Mouse (Mus musculus): ENCODE results near the gene Mcm10. TPM values are rescaled to one million over a fixed set of nuclear protein-coding genes. Genes with fewer than 3 reads are reported as not detected.

Gene Mcm10
- total and polyA plus RNA-seq, 3 experiments = 102 to 214 (median 107) TPM

DNA sequence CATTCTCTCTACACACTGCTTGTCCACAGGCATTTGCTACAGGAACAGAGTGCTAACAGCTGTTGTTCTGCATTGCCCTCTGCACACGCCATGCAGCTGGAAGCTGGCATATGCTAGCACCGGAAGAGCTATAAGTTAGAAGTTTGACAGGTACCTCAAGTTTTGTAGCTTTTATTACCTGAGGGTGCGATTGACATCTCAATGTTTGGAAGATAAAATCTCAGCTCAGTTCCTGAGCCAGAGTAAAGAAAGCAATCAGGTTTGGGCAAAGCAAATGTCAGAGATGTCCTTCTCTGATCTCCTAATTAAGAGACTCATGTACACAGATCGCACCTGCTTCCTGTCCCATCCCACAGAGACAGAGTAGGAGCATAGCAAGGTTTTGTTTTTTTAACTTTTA lies 25.8 kb downstream of the Mcm10 start:
- no peak overlapping the region for H3K9ac ChIP-seq (ENCODE audit: control insufficient read depth, low read depth, low read length, poor library complexity, severe bottlenecking)
- no peak overlapping the region for H3K27ac ChIP-seq (ENCODE audit: control insufficient read depth, low read depth, low read length)
- H3K79me2 ChIP-seq (ENCODE audit: control insufficient read depth, insufficient read depth, low read length, poor library complexity) = no peaks in the 10 kb centered on the region
- no peaks in the 10 kb centered on the region for H3K4me1 ChIP-seq (ENCODE audit: control insufficient read depth in 1 of 2, insufficient read depth in 2 of 2, low read length in 2 of 2)
- no peaks in the 10 kb centered on the region for H3K27me3 ChIP-seq (ENCODE audit: control insufficient read depth in 1 of 2, insufficient read depth in 2 of 2, low read length in 2 of 2)
- DNase-seq (ENCODE audit: low read depth, low spot score) = no peak
- peaks cover 0 to 6% of the 10 kb centered on the region in 2 experiments; a peak in 2 of 4 replicates for H3K36me3 ChIP-seq (ENCODE audit: control insufficient read depth in 1 of 2, insufficient read depth in 2 of 2, low read length in 2 of 2)
- H3K4me3 ChIP-seq (ENCODE audit: control insufficient read depth in 1 of 2, insufficient read depth in 1 of 2, low read depth in 2 of 2, low read length in 2 of 2) = no peak overlapping the region
- TF ChIP-seq TAL1 (IDR thresholded peaks at IDR 0.05; ENCODE audit: low read length) (no peak), RCOR1 (IDR thresholded peaks at IDR 0.05; ENCODE audit: low read depth, low read length) (no peak), GATA1 (IDR thresholded peaks at IDR 0.05; ENCODE audit: low read depth, low read length) (no peak), ETS1 (IDR thresholded peaks at IDR 0.05; ENCODE audit: low read depth, low read length) (no peak), TBP (IDR thresholded peaks at IDR 0.05; ENCODE audit: low read depth, low read length) (no peak), SMC3 (IDR thresholded peaks at IDR 0.05; ENCODE audit: low read depth, low read length) (no peak), USF1 (IDR thresholded peaks at IDR 0.05; ENCODE audit: low read depth, low read length) (no peak), EP300 (IDR thresholded peaks at IDR 0.05; ENCODE audit: low read depth in 1 of 2, low read length in 2 of 2) (no peak), POLR2A (IDR thresholded peaks at IDR 0.05; ENCODE audit: control insufficient read depth in 1 of 2, insufficient read depth in 1 of 2, low read depth in 1 of 2, low read length in 2 of 2, poor library complexity in 1 of 2) (no peak), ELF1 (IDR thresholded peaks at IDR 0.05; ENCODE audit: low read depth, low read length) (no peak), MXI1 (IDR thresholded peaks at IDR 0.05; ENCODE audit: low read depth, low read length) (no peak), ZC3H11A (IDR thresholded peaks at IDR 0.05; ENCODE audit: low read depth, low read length) (no peak), RAD21 (IDR thresholded peaks at IDR 0.05; ENCODE audit: low read depth, low read length) (no peak), E2F4 (IDR thresholded peaks at IDR 0.05; ENCODE audit: borderline replicate concordance, low read depth, low read length) (no peak), GABPA (IDR thresholded peaks at IDR 0.05; ENCODE audit: low read depth, low read length) (no peak), ZNF384 (IDR thresholded peaks at IDR 0.05; ENCODE audit: low read depth, low read length) (no peak), ZKSCAN1 (IDR thresholded peaks at IDR 0.05; ENCODE audit: low read depth, low read length) (no peak), CHD1 (IDR thresholded peaks at IDR 0.05; ENCODE audit: low read depth, low read length) (no peak), NELFE (IDR thresholded peaks at IDR 0.05; ENCODE audit: low read depth, low read length) (no peak)
- no peaks in the 10 kb centered on the region for H3K9me3 ChIP-seq (replicated peaks; ENCODE audit: insufficient read depth, low read length)

- peaks cover 0 to 2% of the 10 kb centered on the region in 2 experiments; a peak in 3 of 4 replicates for H3K27me3 ChIP-seq (ENCODE audit: control insufficient read depth in 1 of 2, insufficient read depth in 2 of 2, low read length in 2 of 2)
- H3K9ac ChIP-seq (ENCODE audit: control insufficient read depth, low read depth, low read length, poor library complexity, severe bottlenecking) = no peak overlapping the region
- no peak for TF ChIP-seq NRF1 (IDR thresholded peaks at IDR 0.05; ENCODE audit: insufficient read depth, low read depth, low read length, poor library complexity, severe bottlenecking)
- no peak for TF ChIP-seq POLR2AphosphoS2 (IDR thresholded peaks at IDR 0.05; ENCODE audit: low read length)
- no peak for TF ChIP-seq ZMIZ1 (IDR thresholded peaks at IDR 0.05; ENCODE audit: low read depth, low read length)
- TF ChIP-seq CHD2 (IDR thresholded peaks at IDR 0.05; ENCODE audit: low read length) = no peak
- no peak for TF ChIP-seq RAD21 (IDR thresholded peaks at IDR 0.05; ENCODE audit: low read depth, low read length)
- TF ChIP-seq GABPA (IDR thresholded peaks at IDR 0.05; ENCODE audit: low read depth, low read length) = no peak
- TF ChIP-seq CHD1 (IDR thresholded peaks at IDR 0.05; ENCODE audit: low read depth, low read length) = no peak
- H3K9me3 ChIP-seq (replicated peaks; ENCODE audit: insufficient read depth, low read length) = no peaks in the 10 kb centered on the region
- no peak overlapping the region for H3K27ac ChIP-seq (ENCODE audit: control insufficient read depth, low read depth, low read length)
- H3K79me2 ChIP-seq (ENCODE audit: control insufficient read depth, insufficient read depth, low read length, poor library complexity) = no peaks in the 10 kb centered on the region
- H3K36me3 ChIP-seq (ENCODE audit: control insufficient read depth in 1 of 2, insufficient read depth in 2 of 2, low read length in 2 of 2) = no peaks in the 10 kb centered on the region; a peak in 1 of 4 replicates
- no peak overlapping the region for H3K4me3 ChIP-seq (ENCODE audit: control insufficient read depth in 1 of 2, insufficient read depth in 1 of 2, low read depth in 2 of 2, low read length in 2 of 2)
- H3K4me1 ChIP-seq (ENCODE audit: control insufficient read depth in 1 of 2, insufficient read depth in 2 of 2, low read length in 2 of 2) = no peaks in the 10 kb centered on the region
- no peak for DNase-seq (ENCODE audit: low read depth, low spot score)
These were observed 27.6 kb downstream of the Mcm10 start for GRCm38 (mm10) chr2:4985000-4985399.

Measured in MEL (cell line).